Mouse (Mus musculus) stomach, postnatal 0 days (tissue): ENCODE data around the gene Rassf2. TPM values are rescaled to one million over a fixed set of nuclear protein-coding genes. Genes with fewer than 3 reads are reported as not detected.

Source experiments
- ATAC-seq: fragments of 200-750 bp; cut with Nextera tagmentation; 2 replicates; pipeline ENCODE4 v1.8.0; 2017; ENCODE audit not compliant: low FRiP score, low TSS enrichment
- DNase-seq: peaks from one replicate; pipeline ENCODE4 v3.0.0-alpha.2; 2016; ENCODE audit warnings: low spot score
- H3K27ac ChIP-seq: fragments of 300-500 bp; sonication (generic); replicated peaks from 2 replicates; pipeline ENCODE4 v1.5.1; 2014; ENCODE audit warnings: mild to moderate bottlenecking, control low read depth
- H3K27me3 ChIP-seq: fragments of 300-500 bp; sonication (generic); 2 replicates; pipeline ENCODE4 v1.6.1; 2014; ENCODE audit warnings: low read length; ENCODE audit not compliant: control insufficient read depth, insufficient read depth
- H3K36me3 ChIP-seq: fragments of 300-500 bp; sonication (generic); 2 replicates; pipeline ENCODE4 v1.6.1; 2014; ENCODE audit warnings: low read length, mixed read lengths; ENCODE audit not compliant: control insufficient read depth, insufficient read depth
- H3K4me1 ChIP-seq: fragments of 300-500 bp; sonication (generic); replicated peaks from 2 replicates; pipeline ENCODE4 v1.6.1; 2014; ENCODE audit warnings: antibody characterized with exemption; ENCODE audit not compliant: control insufficient read depth, insufficient read depth
- H3K4me2 ChIP-seq: fragments of 300-500 bp; sonication (generic); replicated peaks from 2 replicates; pipeline ENCODE4 v1.6.1; 2014; ENCODE audit warnings: low read depth, mild to moderate bottlenecking, control low read depth, moderate library complexity
- H3K4me3 ChIP-seq: fragments of 300-500 bp; sonication (generic); 2 replicates; pipeline ENCODE4 v1.5.1; 2014; ENCODE audit warnings: low read depth, low read length, control low read depth
- H3K9ac ChIP-seq: fragments of 300-500 bp; sonication (generic); 2 replicates; pipeline ENCODE4 v1.6.1; 2014; ENCODE audit warnings: mild to moderate bottlenecking, low read length, control low read depth, mixed read lengths
- H3K9me3 ChIP-seq: fragments of 300-500 bp; sonication (generic); 2 replicates; pipeline ENCODE4 v1.6.1; 2016; ENCODE audit warnings: low read length; ENCODE audit not compliant: control insufficient read depth
- CTCF ChIP-seq: IDR thresholded peaks from 2 replicates; pipeline ENCODE4 v1.5.1; 2016; ENCODE audit warnings: antibody characterized with exemption, low read depth, mild to moderate bottlenecking, moderate library complexity
- EP300 ChIP-seq: optimal IDR thresholded peaks from 2 replicates; pipeline ENCODE3; 2016; ENCODE audit warnings: antibody characterized with exemption
- WGBS: fragments of 180-500 bp; shearing (Covaris S2); extraction: QIAGEN DNeasy Blood & Tissue Kit; methylation state at CpG from one replicate; pipeline ENCODE4 v1.1.7; 2014; 5-methylcytosine and 5-hydroxymethylcytosine counted together
- polyA plus RNA-seq: library from polyadenylated mRNA; unstranded; fragments of >200 nt; fragmentation: Nextera tagmentation; extraction: Ambion mirVana; gene quantifications from 2 replicates; pipeline ENCODE4 v1.2.1, GENCODE M21; 2015

Rassf2 gene
- polyA plus RNA-seq, 1 experiment from 2014 or later, result 4.6 TPM

GRCm38 (mm10) chr2:132001696-132002334 lies 28.2 kb downstream of the Rassf2 start:
- Histone ChIP-seq H3K27me3 (no peaks in the 10 kb centered on the region), H3K4me1 (no peaks in the 10 kb centered on the region), H3K4me3 (no peak overlapping the region), H3K27ac (no peak overlapping the region), H3K4me2 (no peak overlapping the region), H3K9ac (no peak overlapping the region), H3K9me3 (no peaks in the 10 kb centered on the region), H3K36me3 (no peaks in the 10 kb centered on the region)
- TF ChIP-seq CTCF (no peak), EP300 (no peak)
- no peak for DNase-seq
- no peak for ATAC-seq
- 47% methylated on average over 13 of the region's 13 CpGs for WGBS

GRCm38 (mm10) chr2:131997356-131997755 lies 32.7 kb downstream of the Rassf2 start:
- H3K27me3 ChIP-seq, result no peaks in the 10 kb centered on the region
- no peak overlapping the region for H3K4me3 ChIP-seq
- no peak for ATAC-seq
- 42% methylated on average over 5 of the region's 5 CpGs for WGBS
- TF ChIP-seq CTCF (no peak), EP300 (no peak)
- H3K9me3 ChIP-seq, result no peaks in the 10 kb centered on the region
- H3K4me1 ChIP-seq, result no peaks in the 10 kb centered on the region
- no peak for DNase-seq
- H3K27ac ChIP-seq, result no peak overlapping the region
- H3K36me3 ChIP-seq, result no peaks in the 10 kb centered on the region
- H3K9ac ChIP-seq, result no peak overlapping the region
- H3K4me2 ChIP-seq, result no peak overlapping the region

- ATAC-seq (no peak), DNase-seq (no peak)
- H3K9ac ChIP-seq, result no peak overlapping the region
- H3K9me3 ChIP-seq, result no peaks in the 10 kb centered on the region
- TF ChIP-seq CTCF (no peak), EP300 (no peak)
- H3K27ac ChIP-seq, result no peak overlapping the region
- H3K4me1 ChIP-seq, result no peaks in the 10 kb centered on the region
- no peak overlapping the region for H3K4me2 ChIP-seq
- no peaks in the 10 kb centered on the region for H3K36me3 ChIP-seq
- no peaks in the 10 kb centered on the region for H3K27me3 ChIP-seq
- 78% methylated on average over 7 of the region's 7 CpGs for WGBS
- no peak overlapping the region for H3K4me3 ChIP-seq
Measured at GRCm38 (mm10) chr2:131996369-131996768, 33.7 kb downstream of the Rassf2 start.

GRCm38 (mm10) chr2:131995742-131996141 lies 34.3 kb downstream of the Rassf2 start:
- 84% methylated on average over 12 of the region's 12 CpGs for WGBS

GRCm38 (mm10) chr2:131994971-131995370 lies 35.1 kb downstream of the Rassf2 start:
- DNase-seq (no peak), ATAC-seq (no peak)
- 88% methylated on average over 6 of the region's 6 CpGs for WGBS
- H3K27me3 ChIP-seq, result no peaks in the 10 kb centered on the region
- no peak overlapping the region for H3K9ac ChIP-seq
- no peak overlapping the region for H3K4me2 ChIP-seq
- H3K27ac ChIP-seq, result no peak overlapping the region
- H3K36me3 ChIP-seq, result no peaks in the 10 kb centered on the region
- no peaks in the 10 kb centered on the region for H3K9me3 ChIP-seq
- H3K4me1 ChIP-seq, result no peaks in the 10 kb centered on the region
- TF ChIP-seq EP300 (no peak), CTCF (no peak)
- H3K4me3 ChIP-seq, result no peak overlapping the region

More at GRCm38 (mm10) chr2:131995742-131996141, 34.3 kb downstream of the Rassf2 start:
- TF ChIP-seq CTCF (no peak), EP300 (no peak)
- no peaks in the 10 kb centered on the region for H3K27me3 ChIP-seq
- H3K4me3 ChIP-seq, result no peak overlapping the region
- H3K9ac ChIP-seq, result no peak overlapping the region
- H3K4me1 ChIP-seq, result no peaks in the 10 kb centered on the region
- DNase-seq (no peak), ATAC-seq (no peak)
- H3K36me3 ChIP-seq, result no peaks in the 10 kb centered on the region
- H3K4me2 ChIP-seq, result no peak overlapping the region
- no peaks in the 10 kb centered on the region for H3K9me3 ChIP-seq
- no peak overlapping the region for H3K27ac ChIP-seq

- no peaks in the 10 kb centered on the region for H3K9me3 ChIP-seq
- ATAC-seq (no peak), DNase-seq (no peak)
- 47% methylated on average over 14 of the region's 14 CpGs for WGBS
- H3K27me3 ChIP-seq, result no peaks in the 10 kb centered on the region
- no peak overlapping the region for H3K9ac ChIP-seq
- TF ChIP-seq EP300 (no peak), CTCF (no peak)
- H3K36me3 ChIP-seq, result no peaks in the 10 kb centered on the region
- H3K4me2 ChIP-seq, result no peak overlapping the region
- no peaks in the 10 kb centered on the region for H3K4me1 ChIP-seq
- no peak overlapping the region for H3K27ac ChIP-seq
- no peak overlapping the region for H3K4me3 ChIP-seq
Measured at GRCm38 (mm10) chr2:131993563-131994088, 36.4 kb downstream of the Rassf2 start.
